Mouse (Mus musculus): ENCODE results near the gene Mgarp.
"Not testable (repeated sequence)": the region's sequence is repeated elsewhere in the genome, so short reads cannot be mapped to it uniquely, and the experiment has no call there.

The Mgarp gene

DNA sequence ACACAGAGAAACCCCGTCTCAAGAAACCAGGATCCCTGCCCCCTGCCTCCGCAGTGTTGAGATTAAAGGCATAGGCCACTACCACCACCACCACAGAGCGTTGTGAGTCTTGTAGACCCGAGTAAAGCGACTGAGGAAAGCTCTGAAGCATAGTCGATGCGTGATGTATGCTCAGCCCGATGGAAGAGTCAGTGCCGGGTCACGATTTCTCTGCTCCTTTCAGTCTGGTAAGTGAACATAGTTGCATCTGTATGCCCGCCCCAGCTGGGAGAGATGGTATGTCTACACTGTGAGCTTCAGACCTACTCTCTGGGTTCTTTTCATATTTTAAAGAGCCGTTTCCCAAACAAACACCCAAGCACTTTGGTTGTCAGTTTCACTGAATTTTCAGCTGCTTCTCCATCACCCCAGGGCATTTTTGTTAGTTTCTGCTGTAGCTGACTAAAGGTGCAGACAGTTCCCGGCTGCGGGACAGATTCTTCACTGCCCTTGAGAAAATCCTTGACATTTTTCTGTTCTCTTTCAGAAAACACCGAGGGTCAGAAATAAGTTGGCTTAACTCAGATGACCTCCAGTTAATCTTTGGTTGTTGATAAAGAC is 1.3 kb upstream of the Mgarp start:
- DNase-seq (ENCODE audit: low spot score in 2 of 2) = no peak

DNA sequence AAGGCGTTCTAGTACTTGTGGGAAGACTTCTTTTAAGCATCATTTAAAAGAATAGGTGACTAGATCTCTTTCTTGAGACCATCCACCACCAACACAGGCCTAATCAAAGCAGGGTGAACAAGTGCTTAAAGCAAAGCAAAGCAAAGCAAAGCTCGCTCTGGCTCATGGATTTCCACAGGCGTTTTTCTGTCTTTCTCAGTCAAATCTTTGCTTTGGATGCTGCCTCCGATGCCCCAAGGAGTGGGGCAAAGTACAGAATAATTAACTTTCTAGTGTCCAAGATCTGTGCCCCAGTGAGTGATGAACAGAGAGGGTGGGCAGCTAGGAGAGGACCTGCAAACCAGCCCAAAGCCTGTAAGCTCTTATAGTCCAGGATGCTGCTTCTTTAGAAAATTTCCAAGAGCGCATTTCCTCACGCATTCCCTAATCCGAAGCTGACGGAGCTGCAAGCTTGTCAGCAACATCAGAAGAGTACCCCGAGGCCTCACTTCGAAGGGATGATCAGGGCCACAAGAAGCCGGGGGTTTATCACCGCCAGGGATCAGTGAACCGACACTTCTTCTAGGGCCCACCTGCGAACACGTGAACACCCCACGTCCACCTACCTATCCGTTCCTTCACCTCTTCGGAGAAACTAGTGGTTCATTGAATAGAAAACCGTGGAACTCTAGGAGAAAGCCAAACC is 935 bp downstream of the Mgarp start:
- DNase-seq (ENCODE audit: low spot score in 2 of 2) = no peak

DNA sequence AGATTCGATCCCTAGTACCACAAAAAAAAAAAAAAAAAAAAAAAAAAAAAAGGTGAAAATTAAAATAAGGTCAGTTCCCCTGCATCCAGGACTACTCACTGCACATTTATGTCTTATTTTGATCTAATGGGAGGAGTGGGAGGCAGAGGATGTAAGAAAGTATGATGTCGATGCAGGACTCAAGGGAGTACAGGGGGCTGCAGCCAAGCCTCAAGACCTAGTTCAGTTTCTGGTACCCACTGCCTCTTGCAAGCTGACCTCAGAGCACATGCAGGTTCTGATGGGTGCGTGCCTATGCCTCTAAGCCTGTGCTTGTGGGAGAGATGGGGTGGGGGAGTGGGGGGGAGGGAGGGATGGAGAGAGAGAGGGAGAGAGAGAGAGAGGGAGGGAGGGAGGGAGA is 1.7 kb downstream of the Mgarp start:
- no peak for DNase-seq (ENCODE audit: low spot score in 2 of 2)

DNA sequence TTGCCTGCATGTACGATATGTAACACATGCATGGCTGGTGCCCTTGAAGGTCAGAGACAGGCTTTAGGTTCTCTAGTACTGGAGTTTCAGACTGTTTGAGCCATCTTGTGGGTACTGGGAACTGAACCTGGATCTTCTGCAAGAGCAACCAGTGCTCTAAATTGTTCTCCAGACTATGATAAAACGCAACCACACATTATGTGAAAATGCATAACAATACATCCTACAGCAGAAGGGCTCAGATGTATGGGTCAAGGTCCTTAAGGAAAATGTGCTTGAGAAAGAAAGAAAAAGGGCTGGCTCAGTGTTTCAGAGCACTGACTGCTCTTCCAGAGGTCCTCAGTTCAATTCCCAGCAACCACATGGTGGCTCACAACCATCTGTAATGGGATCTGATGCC is 2.9 kb downstream of the Mgarp start:
- DNase-seq (ENCODE audit: low spot score in 2 of 2) = no peak

DNA sequence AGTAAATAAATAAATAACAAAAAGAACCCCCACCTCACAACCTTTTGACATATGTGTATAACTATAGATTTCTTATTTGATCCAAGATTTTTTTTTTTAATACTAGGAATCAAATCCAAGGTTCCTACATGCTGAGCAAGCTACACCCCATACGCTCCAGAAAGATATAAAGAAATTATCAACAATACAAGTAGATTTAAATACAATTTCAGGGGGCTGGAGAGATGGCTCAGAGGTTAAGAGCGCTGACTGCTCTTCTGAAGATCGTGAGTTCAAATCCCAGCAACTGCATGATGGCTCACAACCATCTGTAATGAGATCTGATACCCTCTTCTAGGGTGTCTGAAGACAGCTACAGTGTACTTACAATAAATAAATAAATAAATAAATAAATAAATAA is 3.5 kb downstream of the Mgarp start:
- not testable (repeated sequence) for DNase-seq (ENCODE audit: low spot score in 2 of 2)

DNA sequence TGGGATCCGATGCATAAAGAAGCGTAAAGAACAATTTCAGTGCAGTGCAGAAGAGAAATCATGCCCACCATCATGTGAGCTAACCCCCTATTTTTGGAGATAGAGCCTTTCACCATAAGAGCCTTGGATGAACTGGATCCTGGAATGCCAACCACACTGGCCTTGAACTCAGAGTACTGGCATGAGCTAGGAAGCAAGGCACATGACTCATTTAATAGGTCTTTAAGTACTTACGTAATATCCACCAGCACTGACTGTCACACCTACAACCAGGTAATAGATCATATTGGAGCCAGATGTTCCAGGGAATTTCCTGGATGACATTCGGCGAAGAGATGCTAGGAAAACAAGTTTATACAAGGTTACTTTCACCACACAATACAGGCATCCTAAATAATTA is 4.9 kb downstream of the Mgarp start:
- no peak for DNase-seq (ENCODE audit: low spot score in 2 of 2)

DNA sequence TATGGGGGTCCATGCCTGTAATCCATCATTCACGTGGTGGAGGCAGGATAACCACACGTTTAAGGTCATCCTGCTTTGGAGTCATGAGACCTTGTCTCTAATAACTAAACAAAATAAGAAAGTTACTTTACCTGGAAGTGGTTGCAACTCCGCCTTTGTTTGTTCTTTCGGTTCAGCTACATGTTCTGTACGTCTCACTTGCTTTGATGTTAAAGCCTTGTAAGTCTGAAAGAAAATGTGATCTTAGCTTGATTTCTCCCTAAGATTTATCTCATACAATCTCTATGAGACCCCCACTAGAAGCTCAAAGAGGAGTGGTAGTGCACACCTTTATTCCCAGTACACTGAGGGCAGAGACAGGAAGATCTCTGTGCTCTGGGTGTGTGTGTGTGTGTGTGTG is 5.4 kb downstream of the Mgarp start:
- no peak for DNase-seq (ENCODE audit: low spot score in 2 of 2)

DNA sequence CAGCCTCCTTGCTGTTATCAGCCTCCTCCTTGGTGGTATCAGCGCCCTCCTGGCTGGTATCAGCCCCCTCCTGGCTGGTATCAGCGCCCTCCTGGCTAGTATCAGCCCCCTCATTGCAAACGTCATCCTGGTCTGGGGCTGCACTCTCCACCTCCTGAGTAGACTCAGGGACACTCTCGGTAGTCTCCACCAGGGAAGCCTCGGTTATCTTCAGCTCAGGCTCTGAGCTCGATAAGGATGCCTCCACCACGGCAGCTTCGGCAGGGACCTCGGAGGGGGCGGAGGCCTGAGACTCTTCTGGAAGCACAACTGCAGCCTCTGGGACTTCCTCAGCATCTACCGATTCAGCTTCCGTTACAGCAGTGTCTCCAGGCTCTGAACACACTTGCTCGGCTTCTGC is 7.6 kb downstream of the Mgarp start:
- no peak for DNase-seq (ENCODE audit: low spot score in 2 of 2)

DNA sequence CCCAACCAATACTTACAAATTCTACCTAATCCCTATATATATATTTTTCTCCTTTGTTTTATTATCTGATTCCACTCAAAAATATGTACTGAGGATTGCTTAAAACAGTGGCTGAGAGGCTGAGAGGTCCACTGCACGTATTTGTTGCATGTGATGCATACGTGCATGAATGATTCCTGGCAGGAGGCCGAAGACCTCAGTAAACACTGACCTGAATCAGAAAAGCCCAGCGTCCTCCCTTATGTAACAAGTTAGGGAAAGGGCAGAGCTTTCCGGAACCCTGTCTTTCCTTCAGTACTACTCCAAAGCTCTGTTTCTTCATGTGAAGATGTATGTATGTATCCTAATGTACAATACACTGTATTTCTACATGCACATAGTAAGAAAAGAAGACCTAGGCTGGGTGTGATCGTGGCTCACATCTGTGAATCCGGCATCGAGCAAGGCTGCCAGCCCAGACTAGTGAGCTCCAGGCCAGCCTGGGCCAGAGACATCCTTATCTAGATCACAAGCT is 8.6 kb downstream of the Mgarp start:
- DNase-seq (ENCODE audit: low spot score in 2 of 2) = no peak

DNA sequence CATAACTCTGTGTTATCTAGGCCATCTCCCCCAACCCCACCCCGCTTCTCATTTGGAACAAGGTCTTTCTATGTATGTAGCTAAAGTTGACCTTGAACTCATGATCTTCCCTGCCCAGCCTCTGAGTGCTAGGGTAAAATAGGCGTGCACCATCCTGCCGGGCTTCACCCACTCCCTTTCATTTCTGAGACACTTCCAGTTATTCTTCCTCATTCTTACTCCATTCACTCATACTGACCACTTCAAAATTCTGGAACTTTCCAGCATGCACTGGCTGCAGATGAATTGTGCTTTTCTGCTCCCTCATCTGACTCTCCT is 9.4 kb downstream of the Mgarp start:
- DNase-seq (ENCODE audit: low spot score in 2 of 2) = no peak

DNA sequence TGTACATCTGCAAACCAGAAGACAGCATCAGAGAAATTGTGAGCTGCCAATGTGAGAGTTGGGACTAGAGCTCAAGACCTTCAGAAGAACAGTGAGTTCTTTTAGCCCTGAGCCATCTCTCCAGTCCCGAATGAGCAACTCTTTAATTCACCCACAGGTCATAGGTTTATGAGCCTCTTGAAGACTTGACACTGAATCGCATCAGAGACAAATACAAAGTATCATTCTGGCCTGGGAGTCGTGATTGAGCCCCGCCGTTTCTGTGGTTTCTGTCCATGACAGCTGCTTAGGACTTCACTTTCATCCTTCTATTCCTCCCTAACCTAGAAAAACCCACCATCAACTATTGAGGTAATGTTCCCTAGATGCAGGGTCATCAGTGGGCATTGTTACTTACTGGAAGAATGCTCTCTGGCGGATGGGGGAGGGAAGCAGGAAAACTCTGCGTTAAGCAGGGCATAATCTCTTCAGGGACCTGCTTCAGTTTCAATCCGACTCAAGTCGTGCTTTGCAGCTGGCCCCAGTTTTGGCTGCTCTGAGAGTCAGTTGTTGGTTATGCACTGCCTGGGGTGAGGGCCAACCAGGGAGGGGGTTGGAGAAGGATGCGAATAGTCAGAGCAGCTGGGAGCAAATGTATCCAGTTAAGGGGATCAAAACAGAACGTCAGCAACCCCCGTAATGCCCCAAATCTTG is 10.0 kb downstream of the Mgarp start:
- no peak for DNase-seq (ENCODE audit: low spot score in 2 of 2)

DNA sequence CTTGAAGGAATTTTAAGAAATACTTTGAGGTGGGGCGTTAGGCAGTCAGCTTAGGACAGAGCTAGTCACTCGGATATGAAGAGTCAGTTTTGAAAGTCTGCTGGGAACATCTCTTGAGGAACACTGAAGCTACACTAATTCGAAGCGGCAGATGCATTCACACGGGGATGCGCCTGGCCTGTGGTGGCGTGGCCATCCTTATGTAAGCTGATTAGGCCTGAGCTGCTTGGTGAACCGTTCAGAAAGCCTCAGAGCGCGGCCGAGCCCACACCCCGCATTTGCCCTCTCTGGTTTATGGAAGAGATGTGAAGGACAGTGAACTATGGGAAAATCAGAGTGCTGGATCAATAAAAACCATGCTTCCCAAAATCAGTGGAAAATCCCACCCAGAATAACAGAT is 13.1 kb downstream of the Mgarp start:
- DNase-seq (ENCODE audit: low spot score in 2 of 2) = no peak

DNA sequence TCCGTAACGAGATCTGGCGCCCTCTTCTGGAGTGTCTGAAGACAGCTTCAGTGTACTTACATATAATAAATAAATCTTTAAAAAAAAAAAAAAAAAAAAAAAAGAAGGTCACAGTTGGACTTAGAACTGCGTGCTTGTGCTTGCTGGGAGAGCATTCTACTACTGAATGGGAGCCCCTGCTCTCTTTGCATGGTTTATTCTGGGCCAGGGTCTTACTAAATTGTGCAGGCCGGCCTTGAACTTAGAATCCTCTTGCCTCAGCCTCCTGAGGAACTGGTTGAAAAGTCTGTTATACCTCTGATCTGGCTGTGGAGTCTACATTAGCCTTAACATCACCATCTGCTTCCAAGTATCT is 15.9 kb downstream of the Mgarp start:
- no peak for DNase-seq (ENCODE audit: low spot score in 2 of 2)

DNA sequence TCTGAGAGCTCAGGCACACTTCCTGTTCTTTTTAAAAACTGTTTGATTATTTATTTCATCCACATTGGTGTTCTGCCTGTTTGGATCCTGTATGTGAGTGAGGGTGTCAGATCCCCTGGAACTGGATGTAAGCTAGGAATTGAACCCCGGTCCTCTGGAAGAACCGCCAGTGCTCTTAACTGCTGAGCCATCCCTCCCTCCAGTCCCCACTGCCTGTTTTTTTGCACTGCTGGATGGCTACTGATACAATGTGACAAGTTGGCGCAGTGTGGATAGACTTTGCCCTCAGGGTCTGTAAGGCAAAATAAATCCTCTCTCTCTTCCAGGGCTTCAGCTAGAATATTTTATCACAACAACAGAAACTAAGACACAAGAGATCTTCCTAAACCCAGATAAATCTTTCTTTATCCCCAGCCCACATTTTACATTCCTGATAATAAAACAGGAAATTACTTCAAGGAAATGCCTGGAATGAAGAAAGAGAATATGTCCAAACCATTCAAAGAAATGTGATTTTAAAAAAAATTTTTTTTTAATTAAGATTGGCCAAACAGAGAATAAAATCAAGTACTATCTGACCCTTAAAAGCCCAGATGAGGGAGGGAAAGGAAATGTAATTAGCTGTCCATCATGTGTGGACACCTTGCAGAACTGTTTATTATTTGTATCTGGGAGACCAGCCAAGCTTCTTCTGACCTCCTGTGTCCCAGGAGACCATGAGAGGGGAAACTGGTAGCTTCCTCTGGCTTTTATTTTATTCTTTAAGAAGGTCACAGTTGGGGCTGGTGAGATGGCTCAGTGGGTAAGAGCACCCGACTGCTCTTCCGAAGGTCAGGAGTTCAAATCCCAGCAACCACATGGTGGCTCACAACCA is 16.5 kb downstream of the Mgarp start:
- DNase-seq (ENCODE audit: low spot score in 2 of 2) = no peak

DNA sequence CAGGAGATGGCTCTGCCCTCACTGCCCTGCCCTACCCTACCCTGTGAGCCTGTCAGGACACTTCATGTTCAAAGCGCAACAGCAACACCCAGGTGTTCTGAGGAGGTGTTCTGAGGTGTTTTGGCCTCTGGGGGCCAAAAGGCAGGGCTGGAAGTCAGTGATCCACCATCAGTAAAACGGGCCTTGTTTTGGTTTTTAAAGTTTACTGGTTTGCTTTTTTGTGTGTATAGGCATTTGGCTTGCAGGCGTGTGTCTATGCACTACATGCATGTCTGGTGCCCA is 17.9 kb downstream of the Mgarp start:
- no peak for DNase-seq (ENCODE audit: low spot score in 2 of 2)

DNA sequence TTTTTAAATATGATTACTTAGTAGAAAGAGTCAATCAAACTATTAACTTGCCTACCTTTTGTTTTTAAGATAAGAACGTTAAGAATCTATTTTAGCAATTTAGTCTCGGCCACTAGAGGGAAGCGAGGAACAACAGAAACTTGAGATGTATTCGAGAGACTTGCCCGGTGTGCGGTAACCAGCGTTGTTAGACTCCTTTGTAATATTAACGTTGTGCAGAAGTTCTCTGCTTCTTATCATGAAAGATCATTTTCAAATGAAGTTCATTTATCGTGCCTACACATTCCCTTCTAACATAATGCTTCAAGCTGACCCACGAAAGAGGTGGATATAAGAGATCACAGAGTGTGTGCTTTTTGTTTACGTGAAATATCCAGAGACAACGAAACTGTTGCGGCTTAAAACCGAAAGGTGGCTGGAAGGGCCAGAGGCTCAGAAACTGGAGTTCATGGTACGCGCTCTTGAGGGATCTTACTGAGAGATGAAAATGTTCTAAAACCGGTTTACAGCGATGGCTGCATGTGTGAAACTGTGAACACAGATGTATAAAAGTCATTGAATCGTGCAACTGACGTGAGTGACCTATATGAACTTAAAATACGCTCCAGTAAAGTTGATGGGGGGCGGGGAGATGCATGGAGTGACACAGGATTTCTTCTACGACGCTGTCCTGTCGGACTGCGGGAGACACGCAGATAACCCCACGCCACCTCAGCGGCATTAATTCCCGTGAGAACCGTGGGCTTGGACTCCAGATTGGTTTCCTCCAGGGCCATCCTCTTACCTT is 18.5 kb downstream of the Mgarp start:
- DNase-seq (ENCODE audit: low spot score in 2 of 2) = no peak

DNA sequence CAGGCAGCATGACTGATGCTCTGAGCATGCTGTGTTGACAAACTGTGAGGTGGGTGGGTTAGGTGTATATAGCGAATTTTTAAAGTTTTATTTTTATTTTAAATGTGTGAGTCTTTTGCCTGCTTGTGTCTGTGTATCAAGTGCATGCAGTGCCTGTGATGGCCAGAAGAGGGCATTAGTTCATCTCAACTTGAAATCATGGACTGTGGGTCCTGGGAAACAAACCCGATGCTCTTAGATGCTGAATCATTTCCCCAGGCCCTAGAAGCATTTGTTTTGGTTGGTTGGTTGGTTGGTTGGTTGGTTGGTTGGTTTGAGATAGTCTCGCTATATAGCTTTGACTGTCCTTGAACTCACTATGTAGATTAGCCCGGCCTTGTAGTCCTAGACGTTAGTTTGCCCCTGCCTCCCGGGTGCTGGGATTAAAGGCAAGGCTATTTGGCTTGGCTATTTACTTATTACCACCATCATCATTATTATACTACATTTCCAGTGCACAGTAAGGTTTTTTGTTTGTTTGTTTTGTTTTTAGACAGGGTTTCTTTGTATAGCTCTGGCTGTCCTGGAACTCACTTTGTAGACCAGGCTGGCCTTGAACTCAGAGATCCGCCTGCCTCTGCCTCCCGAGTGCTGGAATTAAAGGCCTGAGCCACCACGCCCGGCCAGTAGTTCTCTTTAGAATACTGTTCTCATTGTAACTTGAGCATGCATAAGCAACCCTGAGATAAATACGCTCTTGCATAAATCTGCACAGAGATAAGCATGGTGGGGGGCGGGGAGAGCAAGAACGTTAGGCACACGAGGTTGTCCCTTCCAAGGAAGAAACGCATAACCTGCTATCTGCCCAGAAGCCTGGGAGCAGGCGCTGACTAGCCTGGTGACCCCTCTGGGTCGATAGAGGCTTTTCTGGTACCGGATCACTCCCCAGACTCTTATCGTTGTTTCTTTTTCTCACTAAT is 21.0 kb downstream of the Mgarp start:
- no peak for DNase-seq (ENCODE audit: low spot score in 2 of 2)

DNA sequence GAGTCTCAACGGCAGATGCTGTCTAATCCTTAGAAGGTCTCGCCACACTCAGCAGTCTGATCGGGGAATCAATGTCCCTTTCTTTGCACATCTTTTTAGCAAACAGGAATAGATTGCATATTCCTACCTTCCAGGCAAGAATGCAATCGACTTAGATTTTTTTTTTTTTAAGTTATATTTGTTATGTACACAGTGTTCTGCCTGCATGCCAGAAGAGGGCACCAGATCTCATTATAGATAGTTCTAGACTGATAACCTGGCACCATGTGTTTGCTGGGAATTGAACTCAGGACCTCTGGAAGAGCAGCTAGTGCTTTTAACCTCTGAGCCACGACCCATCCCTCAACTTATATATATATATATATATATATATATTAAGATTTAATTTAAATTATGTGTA is 23.0 kb downstream of the Mgarp start:
- DNase-seq (ENCODE audit: low spot score in 2 of 2) = no peak

DNA sequence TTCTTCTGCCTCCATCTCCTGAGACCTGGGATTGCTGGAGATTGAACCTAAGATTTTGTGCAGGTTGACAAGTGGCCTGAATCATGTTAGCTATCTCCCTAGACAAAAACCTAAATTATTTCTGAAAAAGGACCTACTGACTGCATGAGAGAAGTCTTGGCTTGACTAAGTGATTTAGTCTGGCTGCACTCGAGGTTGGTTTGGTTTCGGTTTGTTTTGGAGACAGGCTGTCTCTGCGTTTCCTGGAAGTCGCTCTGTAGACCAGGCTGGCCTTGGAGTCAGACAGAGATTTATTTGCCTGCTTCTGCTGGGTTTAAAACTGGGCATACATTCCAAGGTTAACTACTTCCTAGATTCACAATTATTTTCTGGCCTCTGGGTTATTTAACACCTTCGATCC is 23.7 kb downstream of the Mgarp start:
- DNase-seq (ENCODE audit: low spot score in 2 of 2) = no peak

DNA sequence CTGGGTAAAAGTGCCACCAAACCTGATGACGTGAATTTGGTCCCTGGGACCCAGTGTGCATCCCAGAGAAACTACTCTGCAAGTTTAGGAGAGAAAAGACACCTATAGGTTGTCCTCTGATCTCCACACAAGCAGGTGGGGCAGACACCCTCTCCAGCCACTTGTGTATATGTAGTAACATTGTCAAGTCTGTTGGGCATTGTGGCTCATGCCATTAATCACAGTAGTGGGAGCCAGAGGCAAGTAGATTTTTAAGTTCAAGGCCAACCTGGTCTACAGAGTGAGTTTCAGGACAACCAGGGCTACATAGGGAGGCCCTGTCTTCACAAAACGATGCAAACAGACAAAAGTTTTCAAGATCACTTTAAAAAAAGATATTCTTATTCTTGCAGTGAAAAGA is 24.7 kb downstream of the Mgarp start:
- no peak for DNase-seq (ENCODE audit: low spot score in 2 of 2)

DNA sequence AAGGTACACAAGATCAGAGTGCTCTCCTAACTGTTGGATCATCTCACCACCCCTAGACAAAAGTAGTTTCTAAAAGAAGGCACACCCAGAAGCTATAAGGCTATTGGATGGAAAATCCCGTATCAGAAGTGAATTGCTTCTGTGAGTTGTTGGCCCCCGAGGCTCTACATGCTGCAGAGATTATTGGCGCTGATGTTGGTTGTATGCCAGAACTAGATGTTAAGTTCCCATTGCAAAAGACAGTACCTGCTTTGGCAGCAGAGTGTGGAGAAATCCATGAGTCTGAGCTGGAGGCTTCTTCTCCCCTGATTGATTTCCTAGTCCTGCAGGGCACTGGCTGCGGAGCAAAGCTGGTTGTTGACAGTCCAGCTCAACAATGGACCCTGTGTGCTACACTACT is 28.5 kb downstream of the Mgarp start:
- DNase-seq (ENCODE audit: low spot score in 2 of 2) = no peak
